Mouse (Mus musculus) gastrocnemius, postnatal 14 days (tissue): ENCODE data around the gene Rpl10a. TPM values are rescaled to one million over a fixed set of nuclear protein-coding genes. Genes with fewer than 3 reads are reported as not detected.

Experiments used
- DNase-seq: peaks from one replicate; pipeline ENCODE4 v3.0.0; 2021; ENCODE audit warnings: mixed read lengths
- intact Hi-C: fragments of 180-260 bp; cut with DNase I; formaldehyde crosslinking; loops from one replicate; pipeline ENCODE4 v1.15.1; 2025; ENCODE audit warnings: low total_unique reads
- total RNA-seq, 2 experiments: library from RNA; stranded (reverse); gene quantifications; 2 replicates each; pipeline ENCODE4 v1.2.3; 2021

Gene Rpl10a
- total RNA-seq, 2 experiments from 2014 or later = 541 to 620 TPM

- DNase-seq = no peak
- intact Hi-C loops = no loop called here
Measured at GRCm38 (mm10) chr17:28380255-28380654, 52.0 kb downstream of the Rpl10a start.

Other genes with a start within 250 kb of the Rpl10a start
- gene Tcp11, start 247.8 kb upstream of the Rpl10a start, total RNA-seq = not detected
- under 1 TPM; 0.20 to 0.62 TPM for gene Scube3, start 186.3 kb upstream of the Rpl10a start, total RNA-seq
- 10 to 100 TPM; 14.4 to 16.2 TPM for gene Zfp523, start 151.3 kb upstream of the Rpl10a start, total RNA-seq
- gene Def6, start 120.7 kb upstream of the Rpl10a start, total RNA-seq = 1 to 10 TPM; 2.2 to 2.7 TPM
- 10 to 100 TPM; 29.2 to 29.5 TPM for gene Ppard, start 95.8 kb upstream of the Rpl10a start, total RNA-seq
- gene Fance, start 15.0 kb upstream of the Rpl10a start, total RNA-seq = 10 to 100 TPM; 10.2 to 10.4 TPM
- 10 to 100 TPM in 1 of 2 experiments, 1 to 10 TPM in 1; 9.3 to 11.5 TPM for gene Tead3, start 22.3 kb downstream of the Rpl10a start, total RNA-seq
- not detected for gene Tulp1, start 36.8 kb downstream of the Rpl10a start, total RNA-seq
- gene Fkbp5, start 189.1 kb downstream of the Rpl10a start, total RNA-seq = 100 to 1,000 TPM in 1 of 2 experiments, 1 to 10 TPM in 1; 9.2 to 104 TPM
- gene Armc12, start 202.3 kb downstream of the Rpl10a start, total RNA-seq = not detected
- not detected for gene Clpsl2, start 220.9 kb downstream of the Rpl10a start, total RNA-seq
- not detected for gene Clps, start 232.3 kb downstream of the Rpl10a start, total RNA-seq
- not detected for gene Lhfpl5, start 247.2 kb downstream of the Rpl10a start, total RNA-seq